Mouse (Mus musculus) brain, embryonic 14.5 days (tissue): Measurements from ENCODE around the gene Nefh.
A peak's percentile ranks its signal among the peaks of the same experiment; 100 is the strongest.

Experiments
- CTCF ChIP-seq: fragments of 200-500 bp; IDR thresholded peaks from 2 replicates; pipeline ENCODE4 v1.5.1; 2012; ENCODE audit warnings: inconsistent platforms, mild to moderate bottlenecking, moderate library complexity, borderline replicate concordance; ENCODE audit not compliant: insufficient read depth, insufficient read length; ENCODE audit errors: extremely low read depth
- POLR2A ChIP-seq: fragments of 200-500 bp; IDR thresholded peaks from 2 replicates; pipeline ENCODE4 v1.6.1; 2012; ENCODE audit warnings: mild to moderate bottlenecking, inconsistent platforms, borderline replicate concordance; ENCODE audit not compliant: poor library complexity, insufficient read depth, insufficient read length, severe bottlenecking; ENCODE audit errors: extremely low read depth

DNA sequence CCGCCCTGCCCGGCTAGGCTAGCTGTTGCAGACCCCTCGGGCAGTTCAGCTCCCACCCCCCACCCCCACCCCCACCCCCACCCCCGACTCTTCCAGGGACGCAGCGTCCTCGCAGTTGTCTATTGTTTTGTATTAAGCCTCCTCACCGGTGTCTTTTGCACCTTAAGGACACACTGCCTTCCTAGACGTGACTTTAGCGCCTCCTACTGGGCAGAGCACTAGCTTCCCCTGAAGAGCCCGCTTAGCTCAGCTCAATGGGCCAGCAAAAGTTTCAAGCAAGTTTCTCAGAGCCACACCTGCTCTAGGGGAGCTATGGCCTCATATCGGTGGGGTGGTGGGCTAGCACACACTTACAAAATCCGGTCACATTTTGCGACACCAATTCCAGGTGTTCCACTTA is 27.8 kb upstream of the Nefh start:
- TF ChIP-seq CTCF (peak; percentile 85), POLR2A (no peak)
